In the genomic region with DNA sequence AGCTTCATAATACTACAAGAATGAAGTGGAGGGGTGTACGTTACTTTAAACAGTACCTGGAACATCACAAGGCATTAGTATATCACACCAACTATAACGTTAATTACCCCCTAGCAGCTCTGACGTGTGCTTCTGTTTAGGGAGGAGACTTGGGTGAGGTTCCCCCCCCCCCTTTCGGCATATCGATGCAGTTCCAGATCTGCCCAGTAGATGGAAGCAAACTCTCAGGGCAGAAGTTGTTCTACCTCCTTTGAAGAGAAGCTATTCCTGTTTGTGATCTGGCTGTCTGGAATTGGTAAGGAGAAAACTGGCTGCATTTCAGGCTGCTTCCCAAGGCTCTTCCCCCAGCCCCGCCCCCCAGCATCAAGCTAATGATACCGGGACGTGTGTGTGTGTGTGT, we compare ENCODE assay signal across 8 mouse cellular contexts. TPM values are rescaled to one million over a fixed set of nuclear protein-coding genes. Genes with fewer than 3 reads are reported as not detected.
DNase-seq lines count a peak whose midpoint lies in the region; ATAC-seq lines count a peak whose summit lies in the region.

No protein-coding gene starts in this region.

- H3K4me1 ChIP-seq in embryonic facial prominence, embryonic 14.5 days (ENCODE audit: control insufficient read depth, insufficient read depth, low read length), result 0 out of 2 replicates have a peak, but pooled peaks cover under 1% of the 10 kb centered on the region
- 0 out of 2 replicates have a peak, but pooled peaks cover 3% of the 10 kb centered on the region for H3K4me1 ChIP-seq in limb, embryonic 11.5 days (ENCODE audit: control insufficient read depth, insufficient read depth, low read length)
- peaks cover 17% of the 10 kb centered on the region for H3K4me1 ChIP-seq in midbrain, embryonic 14.5 days (ENCODE audit: control insufficient read depth, insufficient read depth, low read length)

- ATAC-seq in embryonic facial prominence, embryonic 14.5 days (ENCODE audit: low read depth), result peak; percentile 32; the same call in 1 of the 2 replicates
- peak; percentile 79 to 83 for ATAC-seq in hematopoietic stem cell, adult 5-6 weeks (replicated peaks in 1 of 2; ENCODE audit: insufficient read depth in 1 of 2, low FRiP score in 2 of 2, low TSS enrichment in 1 of 2, low read depth in 1 of 2, poor library complexity in 2 of 2, severe bottlenecking in 2 of 2)
- ATAC-seq in limb, embryonic 11.5 days (ENCODE audit: insufficient number of reproducible peaks, low FRiP score, low TSS enrichment, low read depth), result peak; percentile 59; the same call in 1 of the 2 replicates
- ATAC-seq in midbrain, embryonic 14.5 days (ENCODE audit: low FRiP score, low TSS enrichment), result peak; percentile 64; the same call in 1 of the 2 replicates

- no peak overlapping the region for H3K9ac ChIP-seq in embryonic facial prominence, embryonic 14.5 days (ENCODE audit: low read depth, low read length)
- no peak overlapping the region for H3K9ac ChIP-seq in limb, embryonic 11.5 days (ENCODE audit: low read length)
- H3K9ac ChIP-seq in midbrain, embryonic 14.5 days (replicated peaks; ENCODE audit: low read length), result no peak overlapping the region

- DNase-seq in ovary, postnatal 10 days (ENCODE audit: low spot score), result peak; percentile 29
- DNase-seq in ovary, adult 18-20 months (ENCODE audit: low spot score), result no peak
- DNase-seq in adipocyte (ENCODE audit: low spot score), result peak; percentile 90
- DNase-seq in embryonic facial prominence, embryonic 14.5 days (ENCODE audit: low spot score), result peak; percentile 88
- peak; percentile 82 for DNase-seq in limb, embryonic 11.5 days (ENCODE audit: low spot score)
- DNase-seq in midbrain, embryonic 14.5 days, result peak; percentile 84
- peak; percentile 75 for DNase-seq in telencephalon, adult 2 months (ENCODE audit: low read depth, low spot score)

- no peaks in the 10 kb centered on the region for H3K9me3 ChIP-seq in embryonic facial prominence, embryonic 14.5 days (ENCODE audit: control insufficient read depth, low read length)
- no peaks in the 10 kb centered on the region for H3K9me3 ChIP-seq in limb, embryonic 11.5 days (ENCODE audit: control insufficient read depth, low read length)
- no peaks in the 10 kb centered on the region for H3K9me3 ChIP-seq in midbrain, embryonic 14.5 days (ENCODE audit: control insufficient read depth, low read length)

- WGBS in embryonic facial prominence, embryonic 14.5 days, result 10% methylated on average over 7 of the region's 8 CpGs
- WGBS in limb, embryonic 11.5 days, result 2% methylated on average over 6 of the region's 8 CpGs
- 4% methylated on average over 8 of the region's 8 CpGs for WGBS in midbrain, embryonic 14.5 days

- H3K4me2 ChIP-seq in embryonic facial prominence, embryonic 14.5 days (ENCODE audit: low read depth, low read length), result no peak overlapping the region
- no peak overlapping the region for H3K4me2 ChIP-seq in limb, embryonic 11.5 days (ENCODE audit: low read depth, severe bottlenecking)
- H3K4me2 ChIP-seq in midbrain, embryonic 14.5 days (ENCODE audit: low read length), result no peak overlapping the region

- H3K4me3 ChIP-seq in embryonic facial prominence, embryonic 14.5 days (ENCODE audit: low read depth, low read length), result no peak overlapping the region
- no peak overlapping the region for H3K4me3 ChIP-seq in limb, embryonic 11.5 days (ENCODE audit: low read depth, low read length)
- no peak overlapping the region for H3K4me3 ChIP-seq in midbrain, embryonic 14.5 days (replicated peaks; ENCODE audit: low read depth, low read length)

- no peaks in the 10 kb centered on the region for H3K36me3 ChIP-seq in embryonic facial prominence, embryonic 14.5 days (ENCODE audit: control insufficient read depth, insufficient read depth, low read length)
- no peaks in the 10 kb centered on the region for H3K36me3 ChIP-seq in limb, embryonic 11.5 days (ENCODE audit: control insufficient read depth, insufficient read depth, low read length)
- H3K36me3 ChIP-seq in midbrain, embryonic 14.5 days (ENCODE audit: control insufficient read depth, insufficient read depth, low read length), result no peaks in the 10 kb centered on the region

- H3K27ac ChIP-seq in embryonic facial prominence, embryonic 14.5 days (replicated peaks; ENCODE audit: low read depth, low read length), result no peak overlapping the region
- H3K27ac ChIP-seq in limb, embryonic 11.5 days (replicated peaks; ENCODE audit: low read depth, low read length), result no peak overlapping the region
- no peak overlapping the region for H3K27ac ChIP-seq in midbrain, embryonic 14.5 days (replicated peaks; ENCODE audit: low read depth, low read length)

- H3K27me3 ChIP-seq in embryonic facial prominence, embryonic 14.5 days (replicated peaks; ENCODE audit: control insufficient read depth, insufficient read depth, low read length), result no peaks in the 10 kb centered on the region
- H3K27me3 ChIP-seq in limb, embryonic 11.5 days (ENCODE audit: control insufficient read depth, insufficient read depth, low read length), result no peaks in the 10 kb centered on the region
- H3K27me3 ChIP-seq in midbrain, embryonic 14.5 days (ENCODE audit: control insufficient read depth, insufficient read depth, low read length), result no peaks in the 10 kb centered on the region

RNA-seq across cellular contexts. Expression of a gene that starts 5.0 kb away (rescaled TPM):
- polyA plus RNA-seq in embryonic facial prominence, embryonic 14.5 days (2014; fragmentation: Nextera tagmentation; extraction: Ambion mirVana), result 0.12 TPM in 1 of 2 replicates, not detected in the other
- total RNA-seq in hematopoietic stem cell, adult 5-6 weeks (2017), result not detected in 2 replicates
- polyA plus RNA-seq in limb, embryonic 11.5 days (2014; fragmentation: Nextera tagmentation; extraction: Ambion mirVana), result 0.09 TPM in 1 of 2 replicates, not detected in the other
- polyA plus RNA-seq in midbrain, embryonic 14.5 days (2014; fragmentation: Nextera tagmentation; extraction: Ambion mirVana), result not detected in 2 replicates

RNA-seq across cellular contexts. Expression of a gene that starts 14.8 kb away (rescaled TPM):
- polyA plus RNA-seq in embryonic facial prominence, embryonic 14.5 days (2014; fragmentation: Nextera tagmentation; extraction: Ambion mirVana), result 0.04 TPM in 1 of 2 replicates, not detected in the other
- not detected in 2 replicates for total RNA-seq in hematopoietic stem cell, adult 5-6 weeks (2017)
- 0.14 TPM in 1 of 2 replicates, not detected in the other for polyA plus RNA-seq in limb, embryonic 11.5 days (2014; fragmentation: Nextera tagmentation; extraction: Ambion mirVana)
- not detected in 2 replicates for polyA plus RNA-seq in midbrain, embryonic 14.5 days (2014; fragmentation: Nextera tagmentation; extraction: Ambion mirVana)

RNA-seq across cellular contexts. Expression of a gene that starts 36.6 kb away (rescaled TPM):
- polyA plus RNA-seq in embryonic facial prominence, embryonic 14.5 days (2014; fragmentation: Nextera tagmentation; extraction: Ambion mirVana), result not detected in 2 replicates
- total RNA-seq in hematopoietic stem cell, adult 5-6 weeks (2017), result not detected in 2 replicates
- polyA plus RNA-seq in limb, embryonic 11.5 days (2014; fragmentation: Nextera tagmentation; extraction: Ambion mirVana), result not detected in 2 replicates
- polyA plus RNA-seq in midbrain, embryonic 14.5 days (2014; fragmentation: Nextera tagmentation; extraction: Ambion mirVana), result not detected in 2 replicates

RNA-seq across cellular contexts. Expression of a gene that starts 37.6 kb away (rescaled TPM):
- 8.4 and 10.2 TPM in 2 replicates for polyA plus RNA-seq in embryonic facial prominence, embryonic 14.5 days (2014; fragmentation: Nextera tagmentation; extraction: Ambion mirVana)
- total RNA-seq in hematopoietic stem cell, adult 5-6 weeks (2017), result 10.7 and 43.0 TPM in 2 replicates
- 7.9 and 9.7 TPM in 2 replicates for polyA plus RNA-seq in limb, embryonic 11.5 days (2014; fragmentation: Nextera tagmentation; extraction: Ambion mirVana)
- polyA plus RNA-seq in midbrain, embryonic 14.5 days (2014; fragmentation: Nextera tagmentation; extraction: Ambion mirVana), result 103 and 123 TPM in 2 replicates
